Mouse (Mus musculus) stomach, embryonic 14.5 days (tissue): Measurements from ENCODE around the gene Nprl3. TPM values are rescaled to one million over a fixed set of nuclear protein-coding genes. Genes with fewer than 3 reads are reported as not detected.

Experiments
- ATAC-seq: fragments of 200-750 bp; cut with Nextera tagmentation; 2 replicates; pipeline ENCODE4 v1.8.0; 2017; ENCODE audit warnings: low read depth, moderate TSS enrichment; ENCODE audit not compliant: insufficient number of reproducible peaks, insufficient read depth, low FRiP score
- H3K27ac ChIP-seq: fragments of 300-500 bp; sonication (generic); 2 replicates; pipeline ENCODE4 v1.5.1; 2014; ENCODE audit warnings: mild to moderate bottlenecking, low read length, moderate library complexity, mixed read lengths
- H3K27me3 ChIP-seq: fragments of 300-500 bp; sonication (generic); 2 replicates; pipeline ENCODE4 v1.6.1; 2014; ENCODE audit warnings: low read length, control low read depth, mixed read lengths; ENCODE audit not compliant: control insufficient read depth, insufficient read depth
- H3K36me3 ChIP-seq: fragments of 300-500 bp; sonication (generic); 2 replicates; pipeline ENCODE4 v1.6.1; 2014; ENCODE audit warnings: mild to moderate bottlenecking, control low read depth, low read length, moderate library complexity, mixed read lengths; ENCODE audit not compliant: control insufficient read depth, insufficient read depth
- H3K4me1 ChIP-seq: fragments of 300-500 bp; sonication (generic); 2 replicates; pipeline ENCODE4 v1.6.1; 2014; ENCODE audit warnings: low read length, control low read depth, mixed read lengths; ENCODE audit not compliant: control insufficient read depth, insufficient read depth
- H3K4me2 ChIP-seq: fragments of 300-500 bp; sonication (generic); replicated peaks from 2 replicates; pipeline ENCODE4 v1.6.1; 2014; ENCODE audit warnings: low read depth, low read length, control low read depth
- H3K4me3 ChIP-seq: fragments of 300-500 bp; sonication (generic); 2 replicates; pipeline ENCODE4 v1.5.1; 2014; ENCODE audit warnings: low read depth, low read length, control low read depth
- H3K9ac ChIP-seq: fragments of 300-500 bp; sonication (generic); replicated peaks from 2 replicates; pipeline ENCODE4 v1.6.1; 2014; ENCODE audit warnings: low read depth, mild to moderate bottlenecking, control low read depth, low read length, moderate library complexity, mixed read lengths
- H3K9me3 ChIP-seq: fragments of 300-500 bp; sonication (generic); 2 replicates; pipeline ENCODE4 v1.6.1; 2016; ENCODE audit warnings: low read depth, low read length, control low read depth; ENCODE audit not compliant: control insufficient read depth
- WGBS: fragments of 180-500 bp; shearing (Covaris S2); extraction: QIAGEN DNeasy Blood & Tissue Kit; methylation state at CpG from one replicate; pipeline ENCODE4 v1.1.7; 2014; 5-methylcytosine and 5-hydroxymethylcytosine counted together
- polyA plus RNA-seq: library from polyadenylated mRNA; unstranded; fragments of >200 nt; fragmentation: Nextera tagmentation; extraction: Ambion mirVana; gene quantifications from 2 replicates; pipeline ENCODE4 v1.2.1, GENCODE M21; 2014

The Nprl3 gene
- polyA plus RNA-seq, 1 experiment from 2014 or later = 41.0 TPM

DNA sequence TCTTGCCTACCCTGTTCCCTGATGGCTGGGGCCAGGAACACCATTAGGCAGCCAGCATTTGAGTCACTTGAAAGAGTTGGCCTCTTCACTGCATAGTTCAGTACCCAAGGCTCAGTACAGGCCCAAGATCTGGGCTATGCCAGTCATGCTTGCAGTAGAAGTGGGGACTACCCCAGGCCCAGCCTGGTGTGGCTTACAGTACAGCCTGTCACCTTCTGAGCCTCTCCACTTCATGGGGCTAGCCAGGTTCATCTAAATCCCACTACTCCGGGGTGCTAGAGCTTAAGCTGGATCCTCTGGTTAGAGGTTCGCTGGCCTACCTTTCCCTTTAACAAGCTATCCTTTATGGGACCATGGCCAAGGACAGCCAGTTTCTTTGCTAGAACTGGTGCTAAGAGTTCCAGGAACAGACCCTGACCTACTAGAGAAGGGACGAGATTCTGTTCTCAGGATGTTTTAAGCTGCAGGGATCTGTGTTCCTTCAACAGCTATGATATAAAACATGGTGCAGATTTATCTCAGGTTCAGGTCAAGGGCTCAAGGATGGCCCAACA is 39.1 kb downstream of the Nprl3 start:
- Histone ChIP-seq H3K4me1 (peaks cover 27% of the 10 kb centered on the region), H3K36me3 (peaks cover 28% of the 10 kb centered on the region), H3K4me2 (no peak overlapping the region), H3K9me3 (no peaks in the 10 kb centered on the region), H3K27ac (no peak overlapping the region), H3K9ac (no peak overlapping the region), H3K27me3 (no peaks in the 10 kb centered on the region), H3K4me3 (no peak overlapping the region)
- 84% methylated on average over 3 of the region's 3 CpGs for WGBS
- no peak for ATAC-seq

DNA sequence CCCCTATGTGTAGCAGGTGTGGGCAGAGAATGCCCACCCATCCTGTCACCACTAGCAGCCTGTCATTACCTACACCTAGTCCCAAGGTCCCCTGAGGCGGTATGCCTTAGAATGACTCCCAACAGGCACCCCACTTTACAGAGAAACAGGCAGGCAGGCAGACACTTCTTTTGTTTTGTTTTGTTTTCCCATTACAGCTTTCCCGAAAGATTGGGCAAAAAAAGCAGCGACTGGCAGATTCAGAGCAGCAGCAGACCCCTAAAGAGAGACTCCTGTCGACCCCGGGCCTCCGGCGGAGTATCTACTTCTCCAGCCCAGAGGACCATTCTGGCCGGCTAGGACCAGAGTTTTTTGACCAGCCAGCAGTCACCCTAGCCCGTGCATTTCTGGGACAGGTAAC is 40.0 kb downstream of the Nprl3 start:
- H3K4me1 ChIP-seq = peaks cover 32% of the 10 kb centered on the region

GRCm38 (mm10) chr11:32227041-32227440 is 40.5 kb downstream of the Nprl3 start:
- ATAC-seq = no peak
- Histone ChIP-seq H3K4me1 (peaks cover 37% of the 10 kb centered on the region), H3K27me3 (no peaks in the 10 kb centered on the region), H3K4me3 (peak overlapping the region; percentile 71), H3K9ac (peak overlapping the region; percentile 71), H3K36me3 (peaks cover 21% of the 10 kb centered on the region), H3K4me2 (peak overlapping the region; percentile 79), H3K27ac (peak overlapping the region; percentile 91), H3K9me3 (no peaks in the 10 kb centered on the region)
- 48% methylated on average over 1 of the region's 1 CpGs for WGBS

More for the DNA sequence above, 40.0 kb downstream of the Nprl3 start:
- Histone ChIP-seq H3K9ac (no peak overlapping the region), H3K9me3 (no peaks in the 10 kb centered on the region), H3K27ac (no peak overlapping the region), H3K36me3 (peaks cover 26% of the 10 kb centered on the region), H3K4me3 (no peak overlapping the region), H3K27me3 (no peaks in the 10 kb centered on the region), H3K4me2 (peak overlapping the region; percentile 79; the same call in 1 of the 2 replicates)
- ATAC-seq = no peak
- 86% methylated on average over 9 of the region's 9 CpGs for WGBS

DNA sequence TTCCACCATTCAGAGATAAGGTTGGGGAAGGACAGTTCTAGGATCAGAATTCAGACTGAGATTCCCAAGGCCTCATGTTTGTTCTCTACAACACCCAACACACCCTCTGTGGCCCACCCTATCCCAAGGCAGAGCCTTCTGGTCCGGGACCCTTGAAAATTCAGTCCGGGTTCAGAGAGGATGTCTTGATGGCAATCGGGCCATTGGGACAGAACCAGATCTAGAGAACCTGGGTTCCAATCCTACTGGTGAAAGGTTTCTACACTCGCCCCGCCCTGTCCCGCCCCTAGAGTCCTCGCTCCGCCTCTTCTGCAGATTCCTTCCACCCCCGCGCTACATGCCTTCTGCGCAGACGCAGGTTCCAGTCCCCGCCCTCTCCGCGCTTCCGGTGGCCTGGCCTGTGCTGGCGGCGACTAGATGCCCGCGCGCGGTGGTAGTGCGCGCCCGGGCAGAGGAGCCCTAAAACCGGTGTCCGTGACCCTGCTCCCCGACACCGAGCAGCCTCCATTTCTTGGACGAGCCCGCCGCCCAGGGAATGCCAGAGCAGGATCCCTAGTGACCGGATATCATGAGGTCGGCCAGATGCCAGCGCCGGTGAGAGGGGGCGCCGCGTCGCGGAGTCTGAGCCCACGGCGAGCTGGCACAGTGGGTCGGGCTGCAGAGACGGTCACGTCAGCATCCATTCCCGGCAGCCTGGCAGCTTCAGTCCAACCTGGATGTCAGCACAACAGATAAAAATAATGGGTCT is 41.2 kb downstream of the Nprl3 start, which contains the start of gene Mpg:
TSS of gene Mpg (plus strand) at position 382 of the 748 bp plus-strand sequence.
- Histone ChIP-seq H3K36me3 (peaks cover 14% of the 10 kb centered on the region; the same call in 1 of the 2 replicates), H3K27me3 (no peaks in the 10 kb centered on the region), H3K9ac (peak within 1 kb of the TSS; percentile 71), H3K4me3 (peak within 1 kb of the TSS; percentile 71), H3K4me1 (peaks cover 37% of the 10 kb centered on the region), H3K4me2 (peak within 1 kb of the TSS; percentile 79), H3K27ac (peak within 1 kb of the TSS; percentile 91), H3K9me3 (no peaks in the 10 kb centered on the region)
- ATAC-seq = peak; percentile 74
- WGBS = 3% methylated on average over 47 of the region's 47 CpGs

- WGBS = 46% methylated on average over 7 of the region's 7 CpGs
- ATAC-seq = no peak
- peaks cover 42% of the 10 kb centered on the region for H3K4me1 ChIP-seq
These were observed 42.0 kb downstream of the Nprl3 start for GRCm38 (mm10) chr11:32225222-32226104.

DNA sequence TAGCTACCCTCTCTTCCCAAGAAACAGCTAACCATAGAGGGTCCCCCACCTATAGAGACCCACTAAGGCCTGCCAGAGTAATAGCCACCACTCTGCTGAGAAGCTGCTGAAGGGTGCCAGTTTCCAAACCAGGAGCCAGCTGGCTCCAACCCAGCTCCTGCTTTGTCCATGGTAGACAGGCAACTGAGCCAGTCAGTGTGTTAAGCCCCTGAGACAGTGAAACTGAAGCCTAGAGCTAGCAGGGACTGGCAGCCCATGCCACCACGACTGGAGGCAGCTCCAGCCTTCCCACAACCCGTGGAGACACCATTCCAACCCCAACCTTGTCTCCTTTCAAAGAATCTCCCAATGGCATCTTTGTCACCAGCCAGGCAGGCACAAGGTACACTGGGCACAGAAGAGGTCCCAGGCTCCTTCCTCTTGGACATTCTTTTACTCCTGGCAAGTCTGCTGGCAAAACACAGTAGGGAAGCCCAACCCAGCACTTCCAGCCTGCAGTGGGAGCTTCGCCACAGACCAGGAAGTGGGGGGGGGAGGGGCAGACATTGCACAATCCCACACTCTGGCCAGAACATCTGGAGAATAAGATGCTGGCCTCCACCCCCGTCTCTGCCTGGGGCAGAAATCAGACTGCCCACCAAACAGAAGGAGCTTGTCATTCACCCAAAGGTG is 42.9 kb downstream of the Nprl3 start:
- peaks cover 51% of the 10 kb centered on the region for H3K4me1 ChIP-seq
- H3K9me3 ChIP-seq = no peaks in the 10 kb centered on the region
- H3K9ac ChIP-seq = no peak overlapping the region
- H3K4me2 ChIP-seq = 0 out of 2 replicates have a peak overlapping the region, but pooled peaks have one; percentile 3
- H3K36me3 ChIP-seq = peaks cover 4% of the 10 kb centered on the region; the same call in 1 of the 2 replicates
- no peak for ATAC-seq
- no peaks in the 10 kb centered on the region for H3K27me3 ChIP-seq
- peak overlapping the region; percentile 91 for H3K27ac ChIP-seq
- 26% methylated on average over 4 of the region's 4 CpGs for WGBS
- no peak overlapping the region for H3K4me3 ChIP-seq

More at GRCm38 (mm10) chr11:32225222-32226104, 42.0 kb downstream of the Nprl3 start:
- Histone ChIP-seq H3K4me2 (0 out of 2 replicates have a peak overlapping the region, but pooled peaks have one; percentile 79), H3K9me3 (no peaks in the 10 kb centered on the region), H3K36me3 (peaks cover 6% of the 10 kb centered on the region; the same call in 1 of the 2 replicates), H3K27me3 (no peaks in the 10 kb centered on the region), H3K27ac (peak overlapping the region; percentile 91), H3K4me3 (no peak overlapping the region), H3K9ac (no peak overlapping the region)

- Histone ChIP-seq H3K27me3 (no peaks in the 10 kb centered on the region), H3K9ac (no peak overlapping the region), H3K4me3 (no peak overlapping the region), H3K27ac (0 out of 2 replicates have a peak overlapping the region, but pooled peaks have one; percentile 7), H3K36me3 (no peaks in the 10 kb centered on the region; the same call in 1 of the 2 replicates), H3K9me3 (no peaks in the 10 kb centered on the region), H3K4me1 (peaks cover 61% of the 10 kb centered on the region), H3K4me2 (no peak overlapping the region)
- no peak for ATAC-seq
- 69% methylated on average over 4 of the region's 4 CpGs for WGBS
These were observed 44.1 kb downstream of the Nprl3 start for GRCm38 (mm10) chr11:32223297-32223967.
